In the genomic region with DNA sequence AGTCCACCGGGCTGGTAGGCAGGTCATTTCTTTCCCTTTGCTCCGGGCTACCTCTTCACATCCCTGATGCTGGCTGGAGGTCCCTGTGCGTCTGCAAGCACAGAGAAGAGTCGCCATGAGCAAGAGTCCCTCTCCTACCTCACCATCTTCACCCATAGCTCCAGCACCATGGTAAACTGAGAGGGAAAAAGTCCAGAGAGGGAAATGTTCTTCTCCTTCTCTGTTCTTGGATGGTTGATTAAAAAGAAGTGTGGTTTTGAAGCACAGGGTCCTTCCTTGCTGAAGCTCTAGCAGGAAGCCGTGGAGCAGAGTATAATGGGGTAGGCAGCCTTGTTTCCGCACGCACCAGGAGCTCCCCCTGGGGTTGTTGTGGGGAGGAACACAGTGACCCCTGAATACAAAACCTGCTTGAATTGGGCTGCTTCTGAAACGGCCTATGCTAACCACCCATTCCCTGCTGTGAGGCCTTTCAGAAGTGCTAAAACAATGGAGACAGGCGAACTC, we compare ENCODE assay signal across 8 mouse cellular contexts. TPM values are rescaled to one million over a fixed set of nuclear protein-coding genes. Genes with fewer than 3 reads are reported as not detected.
DNase-seq lines count a peak whose midpoint lies in the region; ATAC-seq and TF ChIP-seq lines count a peak whose summit lies in the region.

No protein-coding gene starts in this region.

- H3K9me3 ChIP-seq in heart, embryonic 10.5 days = no peaks in the 10 kb centered on the region
- H3K9me3 ChIP-seq in intestine, postnatal 0 days (ENCODE audit: control insufficient read depth) = no peaks in the 10 kb centered on the region

- H3K27ac ChIP-seq in heart, embryonic 10.5 days = no peak overlapping the region
- H3K27ac ChIP-seq in testis, adult 2 months (ENCODE audit: control insufficient read depth, insufficient read depth, low read depth, low read length) = no peak overlapping the region
- no peak overlapping the region for H3K27ac ChIP-seq in intestine, postnatal 0 days (ENCODE audit: low read depth, low read length)

- peaks cover 36% of the 10 kb centered on the region for H3K27me3 ChIP-seq in heart, embryonic 10.5 days (ENCODE audit: insufficient read depth, poor library complexity, severe bottlenecking)
- no peaks in the 10 kb centered on the region for H3K27me3 ChIP-seq in testis, adult 2 months (ENCODE audit: control insufficient read depth, insufficient read depth, low read length)
- peaks cover 30% of the 10 kb centered on the region for H3K27me3 ChIP-seq in intestine, postnatal 0 days (replicated peaks; ENCODE audit: control insufficient read depth, insufficient read depth, low read length)

- no peak for ATAC-seq in intestine, postnatal 0 days

- TF ChIP-seq CTCF in testis, adult 2 months (IDR thresholded peaks at IDR 0.05; ENCODE audit: control insufficient read depth, insufficient read depth, insufficient replicate concordance, low read depth, low read length) = no peak
- TF ChIP-seq CTCF in intestine, postnatal 0 days (IDR thresholded peaks at IDR 0.05; ENCODE audit: low read depth) = 0 out of 2 replicates have a peak, but pooled peaks have one; percentile 11

- H3K36me3 ChIP-seq in heart, embryonic 10.5 days = no peaks in the 10 kb centered on the region
- no peaks in the 10 kb centered on the region for H3K36me3 ChIP-seq in testis, adult 2 months (ENCODE audit: control insufficient read depth, insufficient read depth, low read length)
- H3K36me3 ChIP-seq in intestine, postnatal 0 days (ENCODE audit: control insufficient read depth, insufficient read depth) = no peaks in the 10 kb centered on the region

- peak overlapping the region; percentile 93 for H3K4me2 ChIP-seq in intestine, postnatal 0 days (replicated peaks; ENCODE audit: low read depth)

- H3K4me3 ChIP-seq in heart, embryonic 10.5 days = peak overlapping the region; percentile 73
- peak overlapping the region; percentile 51 for H3K4me3 ChIP-seq in testis, adult 2 months (ENCODE audit: control insufficient read depth, low read depth, low read length)
- peak overlapping the region; percentile 55 for H3K4me3 ChIP-seq in intestine, postnatal 0 days (ENCODE audit: low read depth, low read length)

- no peak overlapping the region for H3K9ac ChIP-seq in intestine, postnatal 0 days (ENCODE audit: low read depth, low read length)

- WGBS in heart, embryonic 10.5 days = 3% methylated on average over 9 of the region's 9 CpGs
- 12% methylated on average over 9 of the region's 9 CpGs for WGBS in intestine, postnatal 0 days

- DNase-seq in heart, embryonic 10.5 days (ENCODE audit: low spot score) = no peak
- no peak for DNase-seq in heart, adult 9 months (ENCODE audit: low spot score in 2 of 2)
- no peak for DNase-seq in testis, postnatal 10 days (ENCODE audit: low spot score)
- DNase-seq in retina, postnatal 1 day = peak; percentile 67
- no peak for DNase-seq in spleen, postnatal 36 days (ENCODE audit: low spot score in 2 of 2)
- no peak for DNase-seq in kidney, adult 9 months

- no peak for TF ChIP-seq POLR2A in testis, adult 2 months (IDR thresholded peaks at IDR 0.05; ENCODE audit: control insufficient read depth, low read depth, low read length)

- H3K4me1 ChIP-seq in heart, embryonic 10.5 days = peaks cover 14% of the 10 kb centered on the region
- H3K4me1 ChIP-seq in testis, adult 2 months (ENCODE audit: control insufficient read depth, insufficient read depth, low read length) = peaks cover 8% of the 10 kb centered on the region
- H3K4me1 ChIP-seq in intestine, postnatal 0 days (replicated peaks; ENCODE audit: control insufficient read depth, insufficient read depth, low read length) = no peaks in the 10 kb centered on the region

RNA-seq across cellular contexts. Expression of a gene that starts 1.6 kb away (rescaled TPM):
- polyA plus RNA-seq in heart, embryonic 10.5 days (2016; fragmentation: Nextera tagmentation; extraction: Ambion mirVana) = 0.94 and 1.2 TPM in 2 replicates
- polyA plus RNA-seq in testis, adult 2 months (2012; rRNA removed) = 0.53 and 0.94 TPM in 2 replicates
- 1.1 and 1.7 TPM in 2 replicates for polyA plus RNA-seq in intestine, postnatal 0 days (2015; fragmentation: Nextera tagmentation; extraction: Ambion mirVana)
